Mouse (Mus musculus) midbrain, embryonic 12.5 days (tissue): ENCODE data around the gene Unc93b1. TPM values are rescaled to one million over a fixed set of nuclear protein-coding genes. Genes with fewer than 3 reads are reported as not detected.

ENCODE experiments used
- ATAC-seq: fragments of 200-750 bp; cut with Nextera tagmentation; 2 replicates; pipeline ENCODE4 v1.8.0; 2017; ENCODE audit warnings: low read depth, moderate TSS enrichment, moderate library complexity; ENCODE audit not compliant: low FRiP score
- H3K27ac ChIP-seq: fragments of 300-500 bp; sonication (generic); replicated peaks from 2 replicates; pipeline ENCODE4 v1.5.1; 2016; ENCODE audit warnings: mild to moderate bottlenecking
- H3K27me3 ChIP-seq: fragments of 300-500 bp; sonication (generic); 2 replicates; pipeline ENCODE4 v1.6.1; 2016; ENCODE audit warnings: mild to moderate bottlenecking
- H3K36me3 ChIP-seq: fragments of 300-500 bp; sonication (generic); 2 replicates; pipeline ENCODE4 v1.6.1; 2016
- H3K4me1 ChIP-seq: fragments of 300-500 bp; sonication (generic); 2 replicates; pipeline ENCODE4 v1.6.1; 2016
- H3K4me2 ChIP-seq: fragments of 300-500 bp; sonication (generic); replicated peaks from 2 replicates; pipeline ENCODE4 v1.6.1; 2016; ENCODE audit warnings: mild to moderate bottlenecking, moderate library complexity
- H3K4me3 ChIP-seq: fragments of 300-500 bp; sonication (generic); 2 replicates; pipeline ENCODE4 v1.5.1; 2016; ENCODE audit warnings: mild to moderate bottlenecking
- H3K9ac ChIP-seq: fragments of 300-500 bp; sonication (generic); replicated peaks from 2 replicates; pipeline ENCODE4 v1.6.1; 2016; ENCODE audit warnings: mild to moderate bottlenecking, moderate library complexity
- H3K9me3 ChIP-seq: fragments of 300-500 bp; sonication (generic); 2 replicates; pipeline ENCODE4 v1.6.1; 2016; ENCODE audit warnings: mild to moderate bottlenecking
- WGBS: fragments of 180-500 bp; shearing (Covaris S2); methylation state at CpG from one replicate; pipeline ENCODE4 v1.1.7; 2016; 5-methylcytosine and 5-hydroxymethylcytosine counted together
- polyA plus RNA-seq: library from polyadenylated mRNA; unstranded; fragments of >200 nt; fragmentation: Nextera tagmentation; extraction: Ambion mirVana; gene quantifications from 2 replicates; pipeline ENCODE4 v1.2.1, GENCODE M21; 2016

The Unc93b1 gene
- polyA plus RNA-seq, 1 experiment from 2014 or later: 10.4 TPM

- Histone ChIP-seq H3K27me3 (peaks cover 20% of the 10 kb centered on the region), H3K36me3 (no peaks in the 10 kb centered on the region), H3K27ac (no peak overlapping the region), H3K9me3 (no peaks in the 10 kb centered on the region), H3K4me2 (peak overlapping the region; percentile 76), H3K9ac (peak overlapping the region; percentile 50; the same call in 1 of the 2 replicates), H3K4me3 (peak overlapping the region; percentile 44), H3K4me1 (peaks cover 14% of the 10 kb centered on the region)
- 7% methylated on average over 22 of the region's 22 CpGs for WGBS
- ATAC-seq: 0 out of 2 replicates have a peak, but pooled peaks have one; percentile 12
These were observed 1.2 kb downstream of the Unc93b1 start for GRCm38 (mm10) chr19:3935896-3936850.

- Histone ChIP-seq H3K36me3 (no peaks in the 10 kb centered on the region), H3K4me1 (no peaks in the 10 kb centered on the region), H3K27me3 (peaks cover 11% of the 10 kb centered on the region; the same call in 1 of the 2 replicates), H3K9ac (no peak overlapping the region), H3K4me3 (no peak overlapping the region), H3K4me2 (no peak overlapping the region), H3K9me3 (no peaks in the 10 kb centered on the region), H3K27ac (no peak overlapping the region)
- no peak for ATAC-seq
- 83% methylated on average over 7 of the region's 7 CpGs for WGBS
These were observed 7.3 kb downstream of the Unc93b1 start for GRCm38 (mm10) chr19:3942315-3942714.

- Histone ChIP-seq H3K27me3 (peaks cover 11% of the 10 kb centered on the region; the same call in 1 of the 2 replicates), H3K27ac (no peak overlapping the region), H3K4me2 (no peak overlapping the region; the same call in 1 of the 2 replicates), H3K9ac (no peak overlapping the region), H3K4me1 (no peaks in the 10 kb centered on the region), H3K36me3 (no peaks in the 10 kb centered on the region), H3K4me3 (no peak overlapping the region), H3K9me3 (no peaks in the 10 kb centered on the region)
- 24% methylated on average over 27 of the region's 27 CpGs for WGBS
- no peak for ATAC-seq
These were observed 8.2 kb downstream of the Unc93b1 start for GRCm38 (mm10) chr19:3942986-3943735.

GRCm38 (mm10) chr19:3945872-3946564 lies 11.0 kb downstream of the Unc93b1 start:
- H3K4me1 ChIP-seq: no peaks in the 10 kb centered on the region
- no peak overlapping the region for H3K4me3 ChIP-seq
- ATAC-seq: no peak
- WGBS: 35% methylated on average over 10 of the region's 10 CpGs
- no peak overlapping the region for H3K27ac ChIP-seq
- H3K36me3 ChIP-seq: no peaks in the 10 kb centered on the region
- no peak overlapping the region for H3K4me2 ChIP-seq
- H3K9ac ChIP-seq: no peak overlapping the region
- H3K27me3 ChIP-seq: peaks cover 11% of the 10 kb centered on the region; the same call in 1 of the 2 replicates
- no peaks in the 10 kb centered on the region for H3K9me3 ChIP-seq

GRCm38 (mm10) chr19:3946715-3947114 lies 11.7 kb downstream of the Unc93b1 start:
- ATAC-seq: 0 out of 2 replicates have a peak, but pooled peaks have one; percentile 34
- no peak overlapping the region for H3K27ac ChIP-seq
- no peak overlapping the region for H3K4me2 ChIP-seq
- H3K4me3 ChIP-seq: no peak overlapping the region
- peaks cover 11% of the 10 kb centered on the region; the same call in 1 of the 2 replicates for H3K27me3 ChIP-seq
- H3K9ac ChIP-seq: no peak overlapping the region
- no peaks in the 10 kb centered on the region for H3K4me1 ChIP-seq
- 15% methylated on average over 2 of the region's 2 CpGs for WGBS
- no peaks in the 10 kb centered on the region for H3K9me3 ChIP-seq
- no peaks in the 10 kb centered on the region for H3K36me3 ChIP-seq

GRCm38 (mm10) chr19:3947813-3948212 lies 12.8 kb downstream of the Unc93b1 start:
- 77% methylated on average over 3 of the region's 3 CpGs for WGBS

GRCm38 (mm10) chr19:3948546-3948945 lies 13.6 kb downstream of the Unc93b1 start:
- Histone ChIP-seq H3K36me3 (no peaks in the 10 kb centered on the region), H3K27ac (no peak overlapping the region), H3K9ac (no peak overlapping the region), H3K27me3 (peaks cover 7% of the 10 kb centered on the region; the same call in 1 of the 2 replicates), H3K4me3 (no peak overlapping the region), H3K4me2 (no peak overlapping the region), H3K9me3 (no peaks in the 10 kb centered on the region), H3K4me1 (no peaks in the 10 kb centered on the region)
- no peak for ATAC-seq
- 63% methylated on average over 14 of the region's 14 CpGs for WGBS

More at GRCm38 (mm10) chr19:3947813-3948212, 12.8 kb downstream of the Unc93b1 start:
- no peak for ATAC-seq
- H3K4me3 ChIP-seq: no peak overlapping the region
- peaks cover 9% of the 10 kb centered on the region; the same call in 1 of the 2 replicates for H3K27me3 ChIP-seq
- no peaks in the 10 kb centered on the region for H3K9me3 ChIP-seq
- H3K36me3 ChIP-seq: no peaks in the 10 kb centered on the region
- no peaks in the 10 kb centered on the region for H3K4me1 ChIP-seq
- H3K27ac ChIP-seq: no peak overlapping the region
- no peak overlapping the region for H3K9ac ChIP-seq
- H3K4me2 ChIP-seq: no peak overlapping the region

GRCm38 (mm10) chr19:3950331-3950730 lies 15.3 kb downstream of the Unc93b1 start:
- WGBS: 79% methylated on average over 3 of the region's 3 CpGs
- Histone ChIP-seq H3K4me3 (no peak overlapping the region), H3K9me3 (no peaks in the 10 kb centered on the region), H3K36me3 (no peaks in the 10 kb centered on the region), H3K27me3 (no peaks in the 10 kb centered on the region), H3K27ac (no peak overlapping the region), H3K4me1 (no peaks in the 10 kb centered on the region), H3K9ac (no peak overlapping the region), H3K4me2 (no peak overlapping the region)
- ATAC-seq: no peak

- H3K4me2 ChIP-seq: no peak overlapping the region
- ATAC-seq: no peak
- H3K27ac ChIP-seq: no peak overlapping the region
- no peaks in the 10 kb centered on the region for H3K4me1 ChIP-seq
- no peaks in the 10 kb centered on the region for H3K9me3 ChIP-seq
- no peaks in the 10 kb centered on the region for H3K27me3 ChIP-seq
- no peak overlapping the region for H3K4me3 ChIP-seq
- no peaks in the 10 kb centered on the region for H3K36me3 ChIP-seq
- no peak overlapping the region for H3K9ac ChIP-seq
These were observed 16.5 kb downstream of the Unc93b1 start for GRCm38 (mm10) chr19:3951461-3951860.

GRCm38 (mm10) chr19:3952099-3952498 lies 17.1 kb downstream of the Unc93b1 start:
- 35% methylated on average over 1 of the region's 1 CpGs for WGBS
- no peak overlapping the region for H3K9ac ChIP-seq

GRCm38 (mm10) chr19:3955033-3955432 lies 20.0 kb downstream of the Unc93b1 start:
- no peaks in the 10 kb centered on the region for H3K9me3 ChIP-seq
- 84% methylated on average over 3 of the region's 3 CpGs for WGBS
- H3K4me3 ChIP-seq: no peak overlapping the region
- no peak overlapping the region for H3K4me2 ChIP-seq
- H3K27me3 ChIP-seq: no peaks in the 10 kb centered on the region
- H3K36me3 ChIP-seq: no peaks in the 10 kb centered on the region
- no peaks in the 10 kb centered on the region for H3K4me1 ChIP-seq
- no peak overlapping the region for H3K27ac ChIP-seq
- no peak for ATAC-seq
- H3K9ac ChIP-seq: no peak overlapping the region

More at GRCm38 (mm10) chr19:3952099-3952498, 17.1 kb downstream of the Unc93b1 start:
- ATAC-seq: no peak
- no peaks in the 10 kb centered on the region for H3K27me3 ChIP-seq
- no peak overlapping the region for H3K4me3 ChIP-seq
- no peaks in the 10 kb centered on the region for H3K36me3 ChIP-seq
- no peak overlapping the region for H3K4me2 ChIP-seq
- no peaks in the 10 kb centered on the region for H3K9me3 ChIP-seq
- no peak overlapping the region for H3K27ac ChIP-seq
- H3K4me1 ChIP-seq: no peaks in the 10 kb centered on the region
